Mouse (Mus musculus) CH12F3 (cell line): ENCODE measurements around the gene Ccdc170.
"Not testable (repeated sequence)": the region's sequence is repeated elsewhere in the genome, so short reads cannot be mapped to it uniquely, and the experiment has no call there.

ENCODE experiments used
- in situ Hi-C: fragments of 300-500 bp; cut with MboI; formaldehyde crosslinking; loops from 2 replicates; pipeline ENCODE4 v1.14.3; 2020; ENCODE audit warnings: low sequenced_read_pairs

Ccdc170 gene

DNA sequence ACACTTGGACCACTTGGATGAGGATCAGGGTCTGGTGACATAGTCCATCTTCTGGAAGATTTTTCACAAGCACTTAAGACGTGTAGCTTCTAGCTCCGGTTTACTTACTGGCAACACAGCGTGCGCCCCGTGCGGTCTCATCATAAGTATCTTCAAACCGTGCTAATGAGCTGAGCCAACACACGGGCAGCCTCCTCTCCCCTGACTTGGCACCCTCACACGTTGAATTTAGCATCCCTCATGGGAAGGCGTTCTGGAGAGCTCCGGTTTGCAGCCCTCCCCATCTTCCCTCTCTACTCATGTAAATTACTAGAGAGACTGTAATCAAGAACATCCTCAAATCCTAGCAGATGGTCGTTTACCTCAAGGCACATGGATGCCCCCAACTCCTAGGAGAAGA is 116.6 kb downstream of the Ccdc170 start:
- in situ Hi-C loops = no loop called here

DNA sequence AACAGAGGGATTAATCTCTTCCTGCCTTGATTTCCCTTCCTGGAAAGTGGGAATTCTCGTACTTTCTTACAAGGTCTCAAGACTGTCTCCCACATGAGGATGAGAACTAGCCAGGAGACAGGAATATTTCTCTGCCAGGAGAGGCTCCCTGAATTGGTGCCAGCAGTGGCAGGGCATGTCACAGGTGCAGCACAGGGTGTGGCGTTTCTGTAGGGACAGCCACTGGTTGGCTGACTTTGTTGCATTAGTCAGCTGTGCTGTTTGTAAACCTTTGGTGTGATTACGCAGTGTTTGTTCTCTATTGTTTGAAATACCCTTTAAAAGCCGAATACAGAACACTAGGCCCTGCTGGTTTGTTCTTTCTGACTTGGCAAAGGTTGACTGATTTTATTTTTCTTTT is 117.3 kb downstream of the Ccdc170 start:
- in situ Hi-C loops = no loop called here

DNA sequence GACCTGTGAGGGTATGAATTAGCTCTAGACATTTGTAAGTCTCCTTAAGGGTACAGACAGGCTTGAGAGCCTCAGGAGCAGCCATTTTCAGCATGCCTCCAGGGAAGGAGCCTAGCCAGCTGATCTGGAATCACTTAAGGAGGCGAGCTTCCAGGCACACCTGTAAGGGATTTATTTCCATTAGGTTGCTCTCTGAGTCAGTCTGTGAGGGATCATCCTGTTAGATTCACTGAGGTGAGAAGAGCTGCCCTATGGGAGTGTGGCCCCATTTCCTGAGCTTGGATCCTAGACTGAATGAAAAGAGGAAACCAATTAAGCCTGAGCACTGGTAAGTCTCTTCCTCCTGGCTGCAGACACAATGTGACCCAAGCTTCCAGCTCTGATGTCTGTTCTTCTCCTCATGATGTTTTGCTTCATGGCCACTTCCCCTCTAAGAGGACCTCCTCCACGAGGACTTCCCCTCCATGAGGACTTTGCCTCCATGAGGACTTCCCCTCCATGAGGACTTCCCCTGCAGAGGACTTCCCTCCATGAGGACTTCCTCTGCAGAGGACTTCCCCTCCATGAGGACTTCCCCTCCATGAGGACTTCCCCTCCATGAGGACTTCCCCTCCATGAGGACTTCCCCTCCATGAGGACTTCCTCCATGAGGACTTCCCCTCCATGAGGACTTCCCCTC is 118.6 kb downstream of the Ccdc170 start:
- in situ Hi-C loops = no loop called here

DNA sequence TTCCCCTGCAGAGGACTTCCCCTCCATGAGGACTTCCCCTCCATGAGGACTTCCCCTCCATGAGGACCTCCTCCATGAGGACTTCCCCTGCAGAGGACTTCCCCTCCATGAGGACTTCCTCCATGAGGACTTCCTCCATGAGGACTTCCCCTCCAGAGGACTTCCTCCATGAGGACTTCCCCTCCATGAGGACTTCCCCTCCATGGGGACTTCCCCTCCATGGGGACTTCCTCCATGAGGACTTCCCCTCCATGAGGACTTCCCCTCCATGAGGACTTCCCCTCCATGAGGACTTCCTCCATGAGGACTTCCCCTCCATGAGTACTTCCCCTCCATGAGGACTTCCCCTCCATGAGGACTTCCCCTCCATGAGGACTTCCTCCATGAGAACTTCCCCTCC is 119.3 kb downstream of the Ccdc170 start:
- in situ Hi-C loops = not testable (repeated sequence)

DNA sequence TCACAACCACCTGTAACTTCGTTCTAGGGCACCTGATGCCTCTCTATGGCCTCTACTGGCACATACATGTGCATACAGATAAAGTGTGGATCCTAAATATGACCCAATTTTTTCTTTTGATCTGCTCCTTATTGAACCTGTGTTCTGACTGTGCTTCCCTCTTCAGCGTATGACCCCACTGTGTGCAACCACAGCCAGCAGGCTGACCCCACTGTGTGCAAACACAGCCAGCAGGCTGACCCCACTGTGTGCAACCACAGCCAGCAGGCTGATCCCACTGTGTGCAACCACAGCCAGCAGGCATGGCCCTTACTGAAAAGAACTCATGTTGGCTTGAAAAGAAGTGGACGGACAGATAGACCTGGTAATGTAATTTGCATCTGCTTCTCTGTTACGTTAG is 120.2 kb downstream of the Ccdc170 start:
- in situ Hi-C loops = no loop called here

DNA sequence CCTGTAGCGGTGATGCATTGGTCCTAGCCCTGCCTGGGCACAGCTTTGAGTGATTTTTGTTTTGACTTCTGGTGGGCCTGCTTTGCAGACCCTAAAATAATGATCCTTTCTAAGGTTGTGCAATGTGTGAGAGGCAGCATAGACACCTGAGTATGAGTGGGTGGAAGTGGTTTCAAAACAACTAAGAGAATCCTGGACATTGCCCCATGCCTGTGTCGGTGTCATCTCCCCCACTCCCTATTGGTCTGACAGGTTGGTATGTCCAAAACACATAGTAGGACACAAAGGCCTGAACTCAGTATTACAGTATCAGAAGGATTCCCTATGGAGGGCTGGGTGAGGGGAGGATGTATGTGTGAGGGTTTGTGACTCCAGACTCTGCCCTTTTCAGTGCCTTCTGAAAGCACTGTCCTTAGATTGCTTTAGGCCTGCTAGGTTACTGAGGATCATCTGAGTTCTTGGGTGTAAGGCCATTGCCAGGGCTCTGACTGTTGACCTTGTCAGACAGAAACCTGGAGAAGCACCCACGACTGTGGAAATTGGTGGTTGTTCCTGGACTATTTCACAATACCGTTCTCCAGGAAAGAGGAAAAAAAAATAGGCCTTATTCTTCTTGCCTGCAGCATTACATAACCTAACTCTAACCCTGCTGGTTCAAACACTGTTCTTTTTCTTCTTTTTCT is 122.4 kb downstream of the Ccdc170 start:
- in situ Hi-C loops = no loop called here

DNA sequence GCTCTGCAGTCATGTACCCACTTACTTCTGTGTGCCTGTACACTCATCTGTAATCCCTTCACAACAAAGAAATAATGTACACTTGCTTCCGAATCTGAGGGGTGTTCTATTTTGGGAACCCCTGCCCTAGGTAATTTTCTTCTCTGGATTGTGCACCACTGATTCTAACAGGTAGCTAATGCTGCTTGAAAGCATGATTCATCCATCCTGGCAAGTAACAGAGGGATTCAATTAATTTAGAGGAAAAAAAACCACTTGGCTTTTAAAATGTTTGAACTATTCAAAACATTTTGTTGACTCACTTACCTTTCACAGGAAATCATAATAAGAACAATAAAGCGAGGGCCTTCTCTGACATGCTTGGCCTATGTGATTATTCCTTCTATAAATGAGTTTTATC is 127.9 kb downstream of the Ccdc170 start:
- in situ Hi-C loops = no loop called here

DNA sequence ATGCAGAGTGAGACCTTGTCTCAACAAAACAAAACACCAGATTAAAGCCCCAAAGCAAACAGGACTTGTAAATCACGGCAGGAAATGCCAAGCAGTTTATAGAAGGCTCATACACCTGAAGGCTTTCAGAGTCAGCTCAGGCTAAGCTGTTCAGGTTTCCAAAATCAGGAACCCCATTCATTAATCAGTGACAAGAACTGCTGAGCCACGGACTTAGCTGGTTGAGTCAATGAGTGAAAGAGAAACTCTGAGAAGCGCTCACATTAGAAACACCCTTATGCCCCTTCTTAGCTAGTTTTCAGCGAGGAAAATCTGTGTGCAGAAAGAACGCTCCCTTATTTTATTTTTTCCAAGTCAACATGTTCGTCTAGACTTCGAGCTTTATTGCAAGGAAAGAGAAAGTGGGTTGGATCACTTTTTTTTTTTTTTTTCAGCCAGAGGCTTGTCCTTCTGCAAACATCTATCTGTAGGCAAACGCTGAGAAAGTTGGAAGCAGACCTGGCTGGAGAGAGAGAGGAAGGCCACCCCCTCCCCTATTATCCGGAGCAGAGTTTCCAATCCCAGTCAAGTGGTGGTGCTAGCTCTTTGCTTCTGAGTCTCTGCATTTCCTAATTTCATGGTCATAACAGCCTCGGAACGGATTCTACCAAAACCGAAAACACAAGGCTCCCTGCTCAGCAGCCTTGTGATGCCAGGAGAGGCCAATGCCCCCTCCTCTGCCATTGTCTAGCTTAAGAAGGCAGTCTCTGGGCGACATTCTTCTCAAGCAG is 129.3 kb downstream of the Ccdc170 start, which contains the start of gene Esr1:
TSS of gene Esr1 (plus strand) at position 208 of the 770 bp plus-strand sequence.
- in situ Hi-C loops = no loop called here
